Mouse (Mus musculus) ES-E14 (cell line): ENCODE measurements around the gene Rhbg. TPM values are rescaled to one million over a fixed set of nuclear protein-coding genes. Genes with fewer than 3 reads are reported as not detected.
"Not testable (repeated sequence)": the region's sequence is repeated elsewhere in the genome, so short reads cannot be mapped to it uniquely, and the experiment has no call there.

Experiments used
- DNase-seq: peaks from one replicate; pipeline ENCODE4 v3.0.0-alpha.2; 2013; ENCODE audit warnings: low read depth, low spot score
- H3K27ac ChIP-seq: 2 replicates; pipeline ENCODE4 v1.5.1; 2012; ENCODE audit warnings: low read depth, mild to moderate bottlenecking, low read length, moderate library complexity, mixed read lengths; ENCODE audit not compliant: poor library complexity, insufficient read depth, severe bottlenecking
- H3K36me3 ChIP-seq: 2 replicates; pipeline ENCODE4 v1.6.1; 2012; ENCODE audit warnings: mild to moderate bottlenecking, low read length, moderate library complexity, mixed read lengths; ENCODE audit not compliant: control insufficient read depth, poor library complexity, insufficient read depth, severe bottlenecking
- H3K4me1 ChIP-seq, 2 experiments: fragments of 150-350 bp in 1 of 2; sonication (generic) in 1 of 2; 2 replicates each; pipeline ENCODE4 v1.6.1; 2012; ENCODE audit warnings: low read length in 2 of 2, mild to moderate bottlenecking in 1 of 2, mixed read lengths in 1 of 2; ENCODE audit not compliant: control insufficient read depth in 2 of 2, insufficient read depth in 2 of 2, poor library complexity in 1 of 2
- H3K4me3 ChIP-seq, 2 experiments: fragments of 150-350 bp in 1 of 2; sonication (generic) in 1 of 2; 2 replicates each; pipeline ENCODE4 v1.5.1; 2012; ENCODE audit warnings: low read length in 2 of 2, low read depth in 1 of 2, mild to moderate bottlenecking in 1 of 2, mixed read lengths in 1 of 2; ENCODE audit not compliant: insufficient read depth in 1 of 2, poor library complexity in 1 of 2, severe bottlenecking in 1 of 2
- H3K9ac ChIP-seq: 2 replicates; pipeline ENCODE4 v1.6.1; 2012; ENCODE audit warnings: low read depth, mild to moderate bottlenecking, low read length, mixed read lengths; ENCODE audit not compliant: poor library complexity, insufficient read depth, severe bottlenecking
- H3K9me3 ChIP-seq: fragments of 150-350 bp; sonication (generic); 2 replicates; pipeline ENCODE4 v1.6.1; 2012; ENCODE audit warnings: low read depth, mild to moderate bottlenecking, low read length; ENCODE audit not compliant: control insufficient read depth, insufficient read depth
- CHD2 ChIP-seq: IDR thresholded peaks from 2 replicates; pipeline ENCODE4 v1.6.1; 2014; ENCODE audit warnings: mild to moderate bottlenecking, low read depth, low read length, inconsistent platforms
- HCFC1 ChIP-seq: IDR thresholded peaks from 2 replicates; pipeline ENCODE4 v1.6.1; 2012; ENCODE audit warnings: low read length, inconsistent platforms, borderline replicate concordance; ENCODE audit not compliant: insufficient read depth
- MAFK ChIP-seq: IDR thresholded peaks from 2 replicates; pipeline ENCODE4 v1.6.1; 2014; ENCODE audit warnings: mild to moderate bottlenecking, low read depth, low read length, inconsistent platforms; ENCODE audit not compliant: insufficient read depth
- ZC3H11A ChIP-seq: IDR thresholded peaks from 2 replicates; pipeline ENCODE4 v1.6.1; 2012; ENCODE audit warnings: low read depth, mild to moderate bottlenecking, inconsistent platforms, low read length, borderline replicate concordance
- ZNF384 ChIP-seq: IDR thresholded peaks from 2 replicates; pipeline ENCODE4 v1.6.1; 2012; ENCODE audit warnings: low read depth, low read length, inconsistent platforms
- in situ Hi-C, 2 experiments: fragments of 600-800 bp; cut with MboI; formaldehyde crosslinking; loops; one replicate each; pipeline ENCODE4 v1.15.1; 2025; ENCODE audit warnings: low sequenced_read_pairs in 2 of 2, inconsistent platforms in 1 of 2; ENCODE audit not compliant: unreplicated experiment in 2 of 2
- total RNA-seq: library from RNA; depleted of rRNA; stranded (reverse); fragments of 300-350 nt; gene quantifications from 2 replicates; pipeline ENCODE4 v1.2.3, GENCODE M21; 2012

Rhbg gene
- total RNA-seq, 1 experiment, result 3.4 TPM

GRCm38 (mm10) chr3:88296110-88296560 lies 41.6 kb upstream of the Rhbg start:
- no peaks in the 10 kb centered on the region for H3K9me3 ChIP-seq
- H3K4me3 ChIP-seq, result peak overlapping the region; percentile 70 to 76
- H3K4me1 ChIP-seq, result peaks cover 3 to 5% of the 10 kb centered on the region in 2 experiments; a peak in 3 of 4 replicates
- H3K27ac ChIP-seq, result peak overlapping the region; percentile 69; the same call in 1 of the 2 replicates
- no peak for DNase-seq
- peaks cover 14% of the 10 kb centered on the region for H3K36me3 ChIP-seq
- peak overlapping the region; percentile 84 for H3K9ac ChIP-seq
- in situ Hi-C loops, result loop anchor here in 1 of 2 experiments (5.0 kb wide), 1 partner anchor 41 kb away; the partner anchor contains the start of genes Smg5 and Tmem79
- TF ChIP-seq ZC3H11A, result no peak
- TF ChIP-seq ZNF384, result no peak
- no peak for TF ChIP-seq HCFC1
- no peak for TF ChIP-seq MAFK
- no peak for TF ChIP-seq CHD2

DNA sequence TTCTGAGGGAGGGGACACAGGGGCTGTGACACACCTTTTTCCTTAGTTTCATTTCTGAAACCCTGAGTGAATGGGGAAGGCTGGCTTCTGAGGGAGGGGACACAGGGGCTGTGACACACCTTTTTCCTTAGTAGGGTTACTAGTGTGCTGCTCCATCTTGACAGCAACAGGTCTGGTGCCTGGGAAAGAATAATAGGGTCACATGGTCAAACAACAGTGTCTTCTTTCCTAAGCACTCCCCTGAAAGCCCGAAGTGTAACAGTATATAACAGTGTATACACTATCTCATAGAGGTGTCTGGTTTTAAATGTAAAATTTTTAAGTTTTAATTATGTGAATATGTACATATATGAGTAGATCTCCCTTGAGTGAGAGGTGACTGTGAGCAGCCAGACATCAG lies 40.8 kb upstream of the Rhbg start:
- in situ Hi-C loops, result loop anchor here in 1 of 2 experiments (5.0 kb wide), 1 partner anchor 42 kb away; the partner anchor contains the start of genes Smg5 and Tmem79
- peak overlapping the region in 1 of 2 experiments; percentile 76; a peak in 1 of 4 replicates for H3K4me3 ChIP-seq
- H3K27ac ChIP-seq, result peak overlapping the region; percentile 69; the same call in 1 of the 2 replicates
- DNase-seq, H3K36me3 ChIP-seq, H3K9me3 ChIP-seq, H3K4me1 ChIP-seq: not testable (repeated sequence)
- peak overlapping the region; percentile 74; the same call in 1 of the 2 replicates for H3K9ac ChIP-seq

DNA sequence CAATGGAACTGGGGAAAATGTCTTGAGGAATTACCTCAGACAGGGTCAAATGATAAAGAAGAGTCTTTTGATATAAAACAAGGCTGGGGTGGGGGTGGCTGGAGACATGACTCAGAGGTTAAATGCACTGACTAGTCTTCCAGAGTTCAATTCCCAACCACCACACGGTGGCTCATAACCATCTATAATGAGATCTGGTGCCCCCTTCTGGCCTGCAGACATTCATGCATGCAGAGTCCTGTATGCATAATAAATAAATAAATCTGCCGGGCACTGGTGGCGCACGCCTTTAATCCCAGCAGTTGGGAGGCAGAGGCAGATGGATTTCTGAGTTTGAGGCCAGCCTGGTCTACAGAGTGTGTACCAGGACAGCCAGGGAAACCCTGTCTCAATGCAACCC lies 37.5 kb upstream of the Rhbg start:
- no peak overlapping the region for H3K4me3 ChIP-seq
- TF ChIP-seq CHD2 (no peak), ZC3H11A (peak; percentile 26; the same call in 1 of the 2 replicates), MAFK (no peak), HCFC1 (no peak)
- peaks cover 3 to 5% of the 10 kb centered on the region in 2 experiments; a peak in 3 of 4 replicates for H3K4me1 ChIP-seq
- H3K9ac ChIP-seq, result no peak overlapping the region
- H3K9me3 ChIP-seq, result no peaks in the 10 kb centered on the region
- DNase-seq, result no peak
- H3K36me3 ChIP-seq, result peaks cover 3% of the 10 kb centered on the region; the same call in 1 of the 2 replicates
- H3K27ac ChIP-seq, result no peak overlapping the region
- in situ Hi-C loops, result no loop called here

- H3K36me3 ChIP-seq, H3K9me3 ChIP-seq, H3K4me1 ChIP-seq, DNase-seq, H3K4me3 ChIP-seq, in situ Hi-C loops, H3K9ac ChIP-seq: not testable (repeated sequence)
- H3K27ac ChIP-seq, result peak overlapping the region; percentile 49; the same call in 1 of the 2 replicates
These were observed 33.7 kb upstream of the Rhbg start for GRCm38 (mm10) chr3:88288133-88288713.

GRCm38 (mm10) chr3:88287110-88287509 lies 32.6 kb upstream of the Rhbg start, which contains the start of gene Gm38392:
Gm38392 (minus strand) TSS chr3:88287210.
- no peak within 1 kb of the TSS for H3K4me3 ChIP-seq
- peaks cover 9% of the 10 kb centered on the region; the same call in 1 of the 2 replicates for H3K36me3 ChIP-seq
- in situ Hi-C loops, result no loop called here
- no peak within 1 kb of the TSS for H3K9ac ChIP-seq
- no peak within 1 kb of the TSS for H3K27ac ChIP-seq
- DNase-seq, result no peak
- TF ChIP-seq CHD2 (no peak), HCFC1 (no peak), ZNF384 (no peak), ZC3H11A (no peak), MAFK (no peak)
- peaks cover 3 to 8% of the 10 kb centered on the region in 2 experiments for H3K4me1 ChIP-seq
- no peaks in the 10 kb centered on the region for H3K9me3 ChIP-seq
